Mouse (Mus musculus) kidney, postnatal 10 days (tissue): ENCODE measurements at regions not wholly inside any gene's neighbourhood (a gene's known extent, or its start where the extent isn't known, plus 50 kb on each side); places are given as distances from the start of the nearest gene placed in this dataset.
"Not testable (repeated sequence)": the region's sequence is repeated elsewhere in the genome, so short reads cannot be mapped to it uniquely, and the experiment has no call there.

ENCODE experiments used
- DNase-seq: peaks from one replicate; pipeline ENCODE4 v3.0.0; 2021; ENCODE audit warnings: mixed read lengths

- DNase-seq, result no peak
Measured at GRCm38 (mm10) chr13:6837446-6837845, 188.9 kb upstream of the Pfkp start.

DNA sequence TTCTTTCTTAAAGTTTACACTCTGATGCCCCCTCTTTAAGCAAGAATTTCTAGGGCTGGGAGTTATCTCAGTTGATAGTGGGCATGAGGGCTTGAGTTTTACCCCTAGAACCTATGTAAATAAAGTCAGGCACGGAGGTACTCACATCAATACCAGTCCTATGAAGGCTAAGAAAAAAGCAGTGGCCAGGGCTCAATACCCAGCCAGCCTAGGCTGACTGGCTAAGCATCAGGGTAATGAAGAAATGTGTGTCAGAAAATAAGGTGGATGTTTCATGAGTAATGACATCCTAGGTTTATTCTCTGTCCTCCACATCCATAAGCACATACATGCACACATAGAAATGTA is 188.5 kb upstream of the Pfkp start:
- no peak for DNase-seq

DNA sequence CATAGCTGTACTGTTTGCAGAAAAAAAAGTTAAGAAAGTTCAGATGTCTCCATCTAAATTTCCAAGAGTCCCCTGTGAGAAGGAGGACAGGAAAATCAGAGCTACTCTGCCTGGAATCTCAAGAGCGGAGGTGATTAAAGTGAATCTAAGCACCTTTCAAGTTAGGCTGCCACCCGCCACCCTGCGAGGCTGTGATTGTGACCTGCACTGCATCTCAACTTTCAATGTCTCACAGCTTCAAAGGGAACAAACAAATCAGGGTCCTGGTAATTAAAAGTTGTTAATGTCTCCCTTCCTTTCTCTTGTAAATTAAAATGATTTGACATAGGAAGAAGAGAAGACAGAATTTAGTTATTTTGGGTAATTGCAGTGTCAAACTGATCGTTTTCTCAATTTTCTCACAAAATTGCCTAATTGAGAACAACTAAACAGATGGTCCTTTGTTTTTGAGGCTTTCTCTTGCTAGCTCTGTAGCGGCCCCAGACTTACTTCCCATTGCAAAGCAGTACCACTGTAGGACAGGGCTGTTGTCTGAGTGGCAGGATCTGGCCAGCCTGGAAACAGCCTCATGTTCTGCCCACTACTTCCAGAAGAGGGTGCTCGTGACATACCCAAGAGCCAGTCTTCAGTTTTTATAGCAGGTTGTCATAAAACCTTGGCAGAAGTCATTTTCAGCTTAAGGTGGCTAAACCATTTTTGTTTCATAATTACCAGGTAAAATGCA is 187.9 kb upstream of the Pfkp start:
- DNase-seq, result peak; percentile 65

DNA sequence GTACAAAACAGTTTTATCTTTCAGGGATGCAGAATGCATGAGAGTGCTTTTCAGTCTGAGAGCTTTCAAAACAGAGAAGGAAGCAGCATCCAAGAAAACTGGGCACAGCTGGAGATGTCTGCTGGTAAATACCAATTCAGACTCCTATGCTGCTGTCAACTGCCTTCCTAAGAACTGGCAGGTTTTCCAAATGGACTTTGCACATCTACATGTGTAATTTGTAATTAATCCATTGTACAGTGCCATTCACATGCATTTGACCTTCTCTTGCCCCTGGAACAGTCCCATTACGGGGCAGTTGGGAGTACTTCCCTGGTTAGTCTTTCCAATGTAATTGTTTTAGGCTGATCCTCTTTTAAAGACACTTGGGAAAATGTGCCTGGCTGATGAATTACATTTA is 181.3 kb upstream of the Pfkp start:
- no peak for DNase-seq

DNA sequence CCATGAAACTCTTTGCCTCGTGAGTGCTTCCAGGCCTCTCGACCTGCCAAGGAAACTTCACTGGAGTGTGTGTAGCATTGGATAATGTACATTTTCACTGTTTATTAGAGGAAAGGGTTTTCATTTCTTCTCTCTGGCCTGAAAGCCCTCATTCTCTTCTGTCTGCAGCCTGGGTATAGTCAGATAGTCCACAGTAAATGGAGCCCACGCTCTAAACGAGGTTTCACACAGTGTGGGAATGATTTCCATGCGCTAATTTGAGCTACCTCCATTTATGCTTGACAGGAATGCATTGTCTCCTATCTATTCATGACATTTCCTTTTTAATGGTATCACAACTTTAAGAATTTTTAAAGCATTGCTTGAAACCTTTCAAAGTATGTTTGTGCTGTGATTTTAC is 180.8 kb upstream of the Pfkp start:
- DNase-seq, result no peak

- DNase-seq, result not testable (repeated sequence)
Measured at GRCm38 (mm10) chr13:6828601-6829330, 180.2 kb upstream of the Pfkp start.

DNA sequence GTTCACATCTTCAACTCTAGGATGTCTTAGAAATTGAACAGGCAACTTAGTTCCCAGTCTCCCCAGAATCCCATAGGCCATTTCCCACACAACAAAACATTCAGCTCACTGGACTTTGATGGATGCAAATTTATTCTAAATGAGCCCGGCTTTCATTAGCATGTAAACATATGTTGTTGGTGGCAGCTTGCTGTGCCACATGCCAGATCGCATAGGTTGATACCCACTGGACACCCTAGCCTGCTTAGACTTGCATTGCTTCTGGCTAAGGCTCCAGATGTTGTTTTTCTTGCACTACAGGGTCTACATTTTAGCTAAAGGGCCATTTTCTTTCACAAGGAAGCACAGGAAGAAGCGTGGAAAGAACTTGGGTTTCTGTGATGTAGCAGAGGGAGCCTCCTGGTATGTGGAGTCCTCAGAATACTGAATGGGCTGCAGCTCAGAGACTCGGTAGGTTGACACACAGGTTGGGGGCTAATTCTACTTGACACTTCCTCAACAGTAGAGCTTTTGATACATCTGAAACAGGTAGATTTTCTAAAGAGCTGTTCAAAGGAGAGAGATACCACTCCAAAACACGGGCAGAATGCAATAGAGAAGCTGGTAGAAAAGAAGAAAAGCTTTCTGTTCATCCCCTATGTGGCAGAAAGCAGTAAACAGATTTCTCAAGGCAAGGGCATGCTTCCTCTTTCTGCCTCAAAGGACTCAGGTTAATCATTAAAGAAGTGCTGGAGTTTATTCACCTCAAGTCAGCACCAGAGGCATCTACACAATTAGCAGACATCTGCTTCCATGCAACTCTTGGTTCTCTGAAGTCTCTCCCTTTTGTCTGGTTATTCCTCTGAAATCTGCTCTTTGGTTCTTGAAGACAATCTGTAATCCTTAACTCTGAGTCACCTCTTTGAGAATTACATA is 153.9 kb upstream of the Pfkp start:
- DNase-seq, result no peak

DNA sequence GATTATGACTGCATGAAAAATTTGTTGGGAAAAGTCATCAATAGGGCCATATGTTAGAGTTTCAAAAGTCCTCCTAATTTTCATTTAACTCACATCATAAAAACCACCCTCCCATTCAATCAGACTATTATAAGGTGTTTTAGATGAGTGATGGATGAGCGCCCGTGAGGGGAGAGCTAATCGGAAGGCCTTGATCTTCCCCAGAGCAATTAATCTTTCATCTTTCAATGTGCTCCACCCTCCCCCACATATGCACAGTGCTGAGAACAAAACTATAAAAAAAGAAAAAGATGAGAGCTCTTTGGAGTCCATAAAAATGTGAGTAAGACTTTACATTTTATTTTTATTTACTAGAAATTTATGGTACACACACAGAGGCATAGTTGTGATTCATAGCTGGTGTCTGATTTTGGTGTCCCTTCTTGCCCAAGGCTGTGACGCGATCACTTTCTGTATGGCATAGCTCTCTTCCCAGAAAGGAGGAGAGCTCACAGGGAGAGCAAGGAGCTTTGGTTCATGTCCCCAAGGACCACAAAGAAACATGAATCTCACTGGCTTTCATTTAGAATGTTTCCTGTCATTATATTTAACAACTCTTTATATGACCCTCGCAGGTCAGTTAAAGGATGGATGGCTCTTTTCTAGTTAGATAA is 119.5 kb upstream of the Pfkp start:
- DNase-seq, result no peak

- DNase-seq, result no peak
Measured at GRCm38 (mm10) chr13:6757151-6757550, 108.6 kb upstream of the Pfkp start.

DNA sequence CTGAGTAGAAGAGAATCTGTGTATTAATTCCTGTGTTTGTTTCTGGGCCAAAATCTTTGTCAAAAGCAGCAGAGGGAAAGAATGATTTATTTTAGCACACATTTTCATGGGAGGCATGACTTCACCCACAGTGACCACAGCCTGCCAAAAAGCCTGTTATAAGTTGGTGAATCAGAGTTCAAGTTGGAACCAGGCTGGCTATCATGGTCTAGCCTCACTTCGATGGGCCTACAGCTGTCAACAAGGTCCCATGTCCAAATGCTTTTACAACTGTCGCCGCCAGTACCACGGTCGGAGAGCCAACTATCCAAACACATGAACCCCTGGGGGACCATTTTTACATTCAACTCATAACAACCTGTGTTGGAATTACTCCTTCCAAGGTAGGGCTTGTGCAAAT is 103.0 kb upstream of the Pfkp start:
- DNase-seq, result no peak

DNA sequence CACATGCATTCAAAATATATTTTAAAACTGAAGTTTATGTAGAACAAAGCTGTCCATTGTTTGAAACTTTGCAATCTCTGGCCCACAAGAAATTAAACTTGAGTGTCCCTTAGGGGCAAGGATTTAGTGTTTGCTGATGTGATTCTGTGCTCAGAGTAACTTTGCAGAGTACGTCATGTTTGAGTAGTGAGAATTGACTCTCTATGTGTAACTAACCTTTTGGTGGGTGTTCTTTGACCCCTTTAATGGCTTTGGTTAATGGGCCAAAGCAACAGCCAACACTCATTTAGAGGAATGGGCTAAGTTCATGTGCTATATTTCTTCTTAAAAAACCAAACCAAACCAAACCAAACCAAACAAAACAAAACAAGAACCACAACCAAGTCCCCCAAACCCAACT is 102.6 kb upstream of the Pfkp start:
- no peak for DNase-seq

GRCm38 (mm10) chr13:6741916-6742315 is 93.3 kb upstream of the Pfkp start:
- no peak for DNase-seq

- peak; percentile 18 for DNase-seq
Measured at GRCm38 (mm10) chr13:6736984-6737566, 88.5 kb upstream of the Pfkp start.
